Mouse (Mus musculus) small intestine, adult 2 months (tissue): ENCODE data around the gene Rps6ka3. TPM values are rescaled to one million over a fixed set of nuclear protein-coding genes. Genes with fewer than 3 reads are reported as not detected.

Experiments
- H3K27ac ChIP-seq: fragments of 200-500 bp; 2 replicates; pipeline ENCODE4 v1.5.1; 2012; ENCODE audit warnings: low read depth, low read length, control low read depth, inconsistent platforms; ENCODE audit not compliant: insufficient read depth
- H3K27me3 ChIP-seq: fragments of 200-500 bp; 2 replicates; pipeline ENCODE4 v1.6.1; 2012; ENCODE audit warnings: mild to moderate bottlenecking, moderate library complexity, low read length, inconsistent platforms; ENCODE audit not compliant: control insufficient read depth, insufficient read depth
- H3K36me3 ChIP-seq: fragments of 200-500 bp; 2 replicates; pipeline ENCODE4 v1.6.1; 2012; ENCODE audit warnings: mild to moderate bottlenecking, low read length, control low read depth, inconsistent platforms; ENCODE audit not compliant: control insufficient read depth, insufficient read depth
- H3K4me1 ChIP-seq: fragments of 200-500 bp; 2 replicates; pipeline ENCODE4 v1.6.1; 2012; ENCODE audit warnings: low read length, inconsistent platforms, mixed read lengths; ENCODE audit not compliant: control insufficient read depth, insufficient read depth, insufficient read length
- H3K4me3 ChIP-seq: fragments of 200-500 bp; 2 replicates; pipeline ENCODE4 v1.5.1; 2012; ENCODE audit warnings: low read depth, mild to moderate bottlenecking, control low read depth, inconsistent platforms, low read length, moderate library complexity
- CTCF ChIP-seq: fragments of 200-500 bp; IDR thresholded peaks from 2 replicates; pipeline ENCODE4 v1.5.1; 2012; ENCODE audit warnings: low read depth, mild to moderate bottlenecking, control low read depth, inconsistent platforms, low read length, moderate library complexity, mixed read lengths; ENCODE audit not compliant: insufficient replicate concordance, insufficient read length; ENCODE audit errors: extremely low read depth
- POLR2A ChIP-seq: fragments of 200-500 bp; IDR thresholded peaks from 2 replicates; pipeline ENCODE4 v1.6.1; 2012; ENCODE audit warnings: low read depth, mild to moderate bottlenecking, control low read depth, inconsistent platforms, low read length, moderate library complexity
- WGBS: fragments of 180-500 bp; shearing (Covaris S2); methylation state at CpG from one replicate; pipeline ENCODE4 v1.1.7; 2018; 5-methylcytosine and 5-hydroxymethylcytosine counted together
- polyA plus RNA-seq: library from polyadenylated mRNA; depleted of rRNA; stranded (reverse); fragments of >200 nt; gene quantifications from 2 replicates; pipeline ENCODE4 v1.2.3, GENCODE M21; 2012; rRNA removed

The Rps6ka3 gene
- 3.8 and 7.8 TPM in 2 replicates for polyA plus RNA-seq

- Histone ChIP-seq H3K36me3 (no peaks in the 10 kb centered on the region), H3K27ac (no peak within 1 kb of the TSS), H3K4me3 (no peak within 1 kb of the TSS), H3K27me3 (no peaks in the 10 kb centered on the region), H3K4me1 (no peaks in the 10 kb centered on the region)
- WGBS, result 91% methylated on average over 4 of the region's 4 CpGs
- no peak for TF ChIP-seq POLR2A
- TF ChIP-seq CTCF, result no peak
Measured at GRCm38 (mm10) chrX:159210007-159210406, at the start of gene Rps6ka3. Gene Rps6ka3, plus strand, starts transcription at chrX:159210307.

- no peaks in the 10 kb centered on the region for H3K4me1 ChIP-seq
- no peak for TF ChIP-seq CTCF
- WGBS, result 81% methylated on average over 2 of the region's 2 CpGs
- H3K27me3 ChIP-seq, result no peaks in the 10 kb centered on the region
- no peak overlapping the region for H3K4me3 ChIP-seq
- no peaks in the 10 kb centered on the region for H3K36me3 ChIP-seq
- no peak overlapping the region for H3K27ac ChIP-seq
Measured at GRCm38 (mm10) chrX:159169200-159169599, 40.9 kb upstream of the Rps6ka3 start.

DNA sequence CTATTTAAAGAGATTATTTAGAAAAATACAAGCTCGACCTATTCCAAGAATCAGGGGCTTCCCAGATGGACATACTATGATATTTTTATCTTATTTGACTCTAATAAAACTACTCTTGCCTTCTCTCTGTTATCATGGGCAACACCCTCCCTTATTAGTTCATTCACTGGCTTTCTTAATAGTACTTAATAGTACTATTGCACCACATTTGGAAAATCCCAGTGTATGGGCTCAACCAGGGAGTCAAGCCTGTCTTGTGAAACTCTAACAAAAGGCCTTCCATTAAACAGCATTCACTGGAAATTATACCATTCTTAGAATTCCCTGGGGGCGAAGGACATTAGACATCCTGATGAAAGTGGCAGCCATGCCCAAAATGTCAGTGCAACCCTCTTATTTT is 38.5 kb upstream of the Rps6ka3 start:
- TF ChIP-seq POLR2A (no peak), CTCF (no peak)
- no peaks in the 10 kb centered on the region for H3K4me1 ChIP-seq
- H3K27me3 ChIP-seq, result no peaks in the 10 kb centered on the region
- H3K36me3 ChIP-seq, result no peaks in the 10 kb centered on the region
- no peak overlapping the region for H3K27ac ChIP-seq
- whole genome bisulfite sequencing, result 59% methylated on average over 2 of the region's 2 CpGs
- no peak overlapping the region for H3K4me3 ChIP-seq

GRCm38 (mm10) chrX:159191581-159191980 is 18.5 kb upstream of the Rps6ka3 start:
- no peak overlapping the region for H3K4me3 ChIP-seq
- no peak overlapping the region for H3K27ac ChIP-seq
- TF ChIP-seq CTCF (no peak), POLR2A (no peak)
- no peaks in the 10 kb centered on the region for H3K27me3 ChIP-seq
- 85% methylated on average over 4 of the region's 4 CpGs for WGBS
- no peaks in the 10 kb centered on the region for H3K4me1 ChIP-seq
- no peaks in the 10 kb centered on the region for H3K36me3 ChIP-seq

DNA sequence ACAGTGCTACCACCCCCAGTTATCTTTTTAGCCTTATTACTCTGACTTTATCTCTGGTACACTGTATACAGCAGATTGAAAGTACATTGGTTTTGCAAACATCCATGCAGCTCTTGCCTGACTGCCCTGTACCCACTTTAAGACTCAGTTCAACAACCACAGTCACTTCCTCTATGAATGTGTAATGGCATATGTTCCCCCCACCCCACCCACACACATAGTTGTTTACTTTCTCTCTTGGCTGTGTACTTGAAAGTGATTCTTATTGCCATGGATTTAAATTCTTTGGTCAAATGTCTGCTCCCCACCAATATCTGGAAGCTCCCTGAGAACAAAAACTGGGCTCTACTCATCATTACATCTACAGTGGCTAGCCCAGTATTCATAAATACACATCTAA is 10.6 kb upstream of the Rps6ka3 start:
- H3K36me3 ChIP-seq, result no peaks in the 10 kb centered on the region
- TF ChIP-seq POLR2A, result no peak
- no peak for TF ChIP-seq CTCF
- H3K27me3 ChIP-seq, result no peaks in the 10 kb centered on the region
- no peak overlapping the region for H3K4me3 ChIP-seq
- H3K4me1 ChIP-seq, result no peaks in the 10 kb centered on the region
- no peak overlapping the region for H3K27ac ChIP-seq

DNA sequence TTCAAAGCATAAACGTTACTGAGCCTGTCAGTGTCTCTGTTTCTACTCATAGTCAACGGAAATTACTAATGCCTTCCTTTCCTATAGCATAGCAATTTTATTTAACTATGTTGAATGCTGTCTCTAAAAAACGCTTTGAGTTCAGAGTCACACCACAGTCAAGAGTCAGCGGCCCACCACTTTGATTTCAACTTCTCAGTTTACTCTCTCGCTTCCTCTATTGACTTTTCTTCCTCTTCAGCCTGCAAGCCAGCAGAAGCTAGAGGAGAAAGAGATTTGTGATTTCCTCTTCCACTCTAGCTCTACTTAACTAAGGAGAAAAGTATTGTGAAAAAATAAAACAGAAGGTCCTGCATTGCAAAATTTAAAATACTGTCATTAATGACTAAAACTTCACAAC is 10.0 kb upstream of the Rps6ka3 start:
- H3K36me3 ChIP-seq, result no peaks in the 10 kb centered on the region
- TF ChIP-seq POLR2A (no peak), CTCF (no peak)
- no peak overlapping the region for H3K4me3 ChIP-seq
- no peaks in the 10 kb centered on the region for H3K27me3 ChIP-seq
- no peak overlapping the region for H3K27ac ChIP-seq
- no peaks in the 10 kb centered on the region for H3K4me1 ChIP-seq
- WGBS, result 57% methylated on average over 5 of the region's 5 CpGs

- H3K27ac ChIP-seq, result no peak overlapping the region
- 77% methylated on average over 5 of the region's 5 CpGs for WGBS
- no peaks in the 10 kb centered on the region for H3K36me3 ChIP-seq
Measured at GRCm38 (mm10) chrX:159210892-159211583, 931 bp downstream of the Rps6ka3 start.

More at GRCm38 (mm10) chrX:159210892-159211583, 931 bp downstream of the Rps6ka3 start:
- Histone ChIP-seq H3K4me1 (no peaks in the 10 kb centered on the region), H3K27me3 (no peaks in the 10 kb centered on the region), H3K4me3 (no peak overlapping the region)
- TF ChIP-seq POLR2A (no peak), CTCF (no peak)
